16 mouse cellular contexts compared by ENCODE assay signal in the genomic region with DNA sequence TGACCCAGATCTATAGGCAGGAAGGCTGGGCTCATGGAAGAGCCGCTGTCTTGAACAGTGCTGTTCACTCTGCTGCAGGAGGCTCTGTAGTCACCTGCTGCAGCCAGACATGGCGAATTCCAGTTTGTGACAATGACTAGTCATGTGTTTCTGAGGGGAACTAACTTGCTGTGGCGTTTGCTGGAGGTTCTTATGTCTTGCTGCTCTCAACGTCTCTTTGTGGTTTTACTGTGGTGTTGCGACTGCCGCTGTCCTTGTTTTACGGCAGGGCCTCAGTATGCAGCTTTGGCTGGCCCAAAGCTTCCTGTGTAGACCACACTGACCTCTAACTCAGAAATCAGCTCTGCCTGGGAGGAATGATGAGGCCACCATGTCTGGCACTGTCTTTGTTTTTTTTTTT. TPM values are rescaled to one million over a fixed set of nuclear protein-coding genes. Genes with fewer than 3 reads are reported as not detected.
DNase-seq lines count a peak whose midpoint lies in the region; ATAC-seq and TF ChIP-seq lines count a peak whose summit lies in the region.
"Had no signal": no experiment of that assay in that cellular context is flagged by ENCODE, and none has a peak within 500 bp of the region (broad histone marks: within the 10 kb centered on the region; RNA-seq: fewer than 3 reads in every experiment).

No protein-coding gene starts in this region.

- no peaks in the 10 kb centered on the region for H3K9me3 ChIP-seq in neural tube, embryonic 13.5 days
- no peaks in the 10 kb centered on the region for H3K9me3 ChIP-seq in neural tube, embryonic 15.5 days (replicated peaks)
- H3K9me3 ChIP-seq in forebrain, postnatal 0 days (ENCODE audit: low read length): no peaks in the 10 kb centered on the region
- H3K9me3 ChIP-seq: forebrain, embryonic 13.5 days had no signal

- WGBS in neural tube, embryonic 13.5 days: 79% methylated on average over 7 of the region's 7 CpGs
- 72% methylated on average over 7 of the region's 7 CpGs for WGBS in neural tube, embryonic 15.5 days
- 90% methylated on average over 7 of the region's 7 CpGs for WGBS in forebrain, postnatal 0 days

- no peaks in the 10 kb centered on the region for H3K36me3 ChIP-seq in neural tube, embryonic 13.5 days
- no peaks in the 10 kb centered on the region for H3K36me3 ChIP-seq in neural tube, embryonic 15.5 days
- no peaks in the 10 kb centered on the region for H3K36me3 ChIP-seq in forebrain, postnatal 0 days (ENCODE audit: insufficient read depth)

- peak; percentile 41 for DNase-seq in c-Kit-positive CD71-negative TER-119-negative erythroid progenitor cells, embryonic 14.5 days (ENCODE audit: low read depth)
- DNase-seq in cerebellum, adult 9-10 months: no peak
- no peak for DNase-seq in cerebellum, adult 8-10 months
- no peak for DNase-seq in forebrain, postnatal 0 days
- DNase-seq: cerebellum, adult 11 months; heart, adult 11 months; heart, postnatal 10 days had no signal

- H3K4me2 ChIP-seq in neural tube, embryonic 13.5 days: no peak overlapping the region
- no peak overlapping the region for H3K4me2 ChIP-seq in neural tube, embryonic 15.5 days
- no peak overlapping the region for H3K4me2 ChIP-seq in forebrain, postnatal 0 days (ENCODE audit: low read depth)
- H3K4me2 ChIP-seq: forebrain, embryonic 13.5 days; hindbrain, embryonic 14.5 days had no signal

- H3K27ac ChIP-seq in neural tube, embryonic 13.5 days (replicated peaks): 0 out of 2 replicates have a peak overlapping the region, but pooled peaks have one; percentile 9
- no peak overlapping the region for H3K27ac ChIP-seq in neural tube, embryonic 15.5 days (replicated peaks)
- H3K27ac ChIP-seq in forebrain, postnatal 0 days (ENCODE audit: low read depth, low read length): no peak overlapping the region
- H3K27ac ChIP-seq: forebrain, embryonic 13.5 days; hindbrain, embryonic 14.5 days; kidney, postnatal 0 days had no signal

- no peaks in the 10 kb centered on the region for H3K4me1 ChIP-seq in neural tube, embryonic 13.5 days (replicated peaks)
- H3K4me1 ChIP-seq in neural tube, embryonic 15.5 days: no peaks in the 10 kb centered on the region
- no peaks in the 10 kb centered on the region for H3K4me1 ChIP-seq in forebrain, postnatal 0 days (ENCODE audit: insufficient read depth)

- no peak for ATAC-seq in neural tube, embryonic 13.5 days (ENCODE audit: low read depth)
- no peak for ATAC-seq in neural tube, embryonic 15.5 days (ENCODE audit: low FRiP score)
- ATAC-seq in megakaryocyte, adult 5-6 weeks (ENCODE audit: poor library complexity, severe bottlenecking): peak; percentile 74
- no peak for ATAC-seq in forebrain, postnatal 0 days
- ATAC-seq: activated CD4-positive, CD25-positive, alpha-beta regulatory T cell, adult 4 months; CD4-positive, CD25-positive, alpha-beta regulatory T cell, adult 4 months; forebrain, embryonic 13.5 days; intestine, postnatal 0 days had no signal

- no peak overlapping the region for H3K9ac ChIP-seq in neural tube, embryonic 13.5 days
- no peak overlapping the region for H3K9ac ChIP-seq in neural tube, embryonic 15.5 days (replicated peaks)
- no peak overlapping the region for H3K9ac ChIP-seq in forebrain, postnatal 0 days
- H3K9ac ChIP-seq: forebrain, embryonic 13.5 days; hindbrain, embryonic 14.5 days had no signal

- no peak overlapping the region for H3K4me3 ChIP-seq in neural tube, embryonic 13.5 days
- no peak overlapping the region for H3K4me3 ChIP-seq in neural tube, embryonic 15.5 days (replicated peaks)
- H3K4me3 ChIP-seq in forebrain, postnatal 0 days (ENCODE audit: low read depth, low read length): no peak overlapping the region
- H3K4me3 ChIP-seq: forebrain, embryonic 13.5 days had no signal

- H3K27me3 ChIP-seq in neural tube, embryonic 13.5 days: no peaks in the 10 kb centered on the region
- no peaks in the 10 kb centered on the region for H3K27me3 ChIP-seq in neural tube, embryonic 15.5 days (replicated peaks)
- no peaks in the 10 kb centered on the region for H3K27me3 ChIP-seq in forebrain, postnatal 0 days (ENCODE audit: insufficient read depth, low read length)
- H3K27me3 ChIP-seq: forebrain, embryonic 13.5 days had no signal

- no peak for TF ChIP-seq CTCF in forebrain, postnatal 0 days (IDR thresholded peaks at IDR 0.05; ENCODE audit: low read depth)

RNA-seq across cellular contexts. Expression of gene Swap70, which starts 48.9 kb away (rescaled TPM):
- 10.4 and 14.4 TPM in 2 replicates for polyA plus RNA-seq in neural tube, embryonic 13.5 days (2015; fragmentation: Nextera tagmentation; extraction: Ambion mirVana)
- 11.9 and 17.2 TPM in 2 replicates for polyA plus RNA-seq in neural tube, embryonic 15.5 days (2015; fragmentation: Nextera tagmentation; extraction: Ambion mirVana)
- 29.5 and 33.6 TPM in 2 replicates for total RNA-seq in megakaryocyte, adult 5-6 weeks (2015)
- total RNA-seq in megakaryocyte, adult 5-6 weeks (2017): 67.6 and 73.0 TPM in 2 replicates
- 10.1 and 12.2 TPM in 2 replicates for total RNA-seq in forebrain, postnatal 0 days (2014; rRNA removed)
- polyA plus RNA-seq in forebrain, postnatal 0 days (2015; fragmentation: Nextera tagmentation; extraction: Ambion mirVana): 5.8 and 7.1 TPM in 2 replicates
